In the genomic region with DNA sequence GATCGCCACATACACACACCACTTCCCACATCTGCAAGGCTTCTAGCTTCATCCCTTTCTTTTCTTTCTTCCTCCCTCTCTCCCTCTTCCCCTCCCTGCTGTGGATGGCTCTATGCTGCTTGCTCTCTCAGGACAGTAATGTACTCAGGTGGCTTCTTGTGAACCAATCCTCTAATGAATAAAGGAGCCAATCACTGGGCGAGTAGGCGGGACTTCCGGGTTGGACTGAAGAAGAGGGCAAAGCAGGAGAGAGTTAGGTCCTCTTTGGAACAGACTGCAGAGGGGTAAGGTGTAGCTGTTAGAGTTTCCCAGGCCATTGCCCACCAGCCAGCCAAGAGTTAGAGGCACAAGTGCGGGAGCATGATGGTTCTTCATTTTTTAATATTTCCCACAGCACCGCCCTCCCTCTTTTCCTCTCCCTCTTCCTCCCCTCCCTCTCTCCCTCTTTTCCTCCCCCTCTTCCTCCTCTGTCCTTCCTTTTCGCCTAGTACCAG, we compare ENCODE assay signal across 9 mouse cellular contexts. TPM values are rescaled to one million over a fixed set of nuclear protein-coding genes. Genes with fewer than 3 reads are reported as not detected.
DNase-seq lines count a peak whose midpoint lies in the region; ATAC-seq and TF ChIP-seq lines count a peak whose summit lies in the region.
"Had no signal": no experiment of that assay in that cellular context is flagged by ENCODE, and none has a peak within 500 bp of the region (broad histone marks: within the 10 kb centered on the region; RNA-seq: fewer than 3 reads in every experiment).

No protein-coding gene starts in this region.

- no peak overlapping the region for H3K27ac ChIP-seq in lung, postnatal 0 days (ENCODE audit: low read length)

- H3K9ac ChIP-seq in lung, postnatal 0 days (replicated peaks; ENCODE audit: low read depth) = no peak overlapping the region

- WGBS in lung, postnatal 0 days = 76% methylated on average over 7 of the region's 7 CpGs

- H3K4me3 ChIP-seq in lung, postnatal 0 days (ENCODE audit: low read depth, low read length) = no peak overlapping the region

- no peak for ATAC-seq in lung, postnatal 0 days
- ATAC-seq in inflammation-experienced regulatory T-cells, adult 6 months = peak; percentile 76

- H3K27me3 ChIP-seq in lung, postnatal 0 days (replicated peaks; ENCODE audit: insufficient read depth, low read length) = no peaks in the 10 kb centered on the region

- no peaks in the 10 kb centered on the region for H3K9me3 ChIP-seq in lung, postnatal 0 days (ENCODE audit: low read length)

- H3K4me2 ChIP-seq in lung, postnatal 0 days (replicated peaks; ENCODE audit: low read depth, low read length) = no peak overlapping the region

- DNase-seq in lung, postnatal 14 days = peak; percentile 8
- DNase-seq in lung, postnatal 0 days (ENCODE audit: low spot score) = no peak
- DNase-seq in ES-CJ7 (ENCODE audit: low read depth, low spot score) = peak; percentile 19
- DNase-seq in thymus, postnatal 10 days (ENCODE audit: low spot score in 2 of 2) = peak; percentile 60 to 69
- DNase-seq in frontal cortex, postnatal 14 days (ENCODE audit: low spot score in 2 of 2) = no peak
- no peak for DNase-seq in embryo, embryonic 10 days (ENCODE audit: low spot score)
- DNase-seq: cerebellum, postnatal 14 days; right cerebral cortex, postnatal 14 days had no signal

- H3K36me3 ChIP-seq in lung, postnatal 0 days (ENCODE audit: insufficient read depth, low read length) = no peaks in the 10 kb centered on the region

- no peak for TF ChIP-seq EP300 in lung, postnatal 0 days (IDR thresholded peaks at IDR 0.05)

- TF ChIP-seq CTCF in lung, postnatal 0 days (IDR thresholded peaks at IDR 0.05) = no peak

- H3K4me1 ChIP-seq in lung, postnatal 0 days (ENCODE audit: insufficient read depth, low read depth, low read length) = no peaks in the 10 kb centered on the region

RNA-seq across cellular contexts. Expression of gene St6galnac5, which starts 52.2 kb away (rescaled TPM):
- 2.4 and 2.5 TPM in 2 replicates for polyA plus RNA-seq in lung, postnatal 0 days (2015; fragmentation: Nextera tagmentation; extraction: Ambion mirVana)
- under 1 TPM in 1 of 3 experiments, not detected in 2; 0.08 TPM for polyA plus RNA-seq in inflammation-experienced regulatory T-cells, adult 6 months (2017; shearing (Covaris generic))

Comparison
In these comparisons a context has a peak if more than half of its experiments do, and no peak if none do; other contexts are left out.
1. DNase-seq: peak in lung, postnatal 14 days (single experiment), ES-CJ7 (single experiment) and thymus, postnatal 10 days (2 of 2); none in lung, postnatal 0 days (single experiment), frontal cortex, postnatal 14 days (0 of 2) and embryo, embryonic 10 days (single experiment).